Mouse (Mus musculus): ENCODE results near the gene Card19.

GRCm38 (mm10) chr13:49199891-49200290 lies 15.9 kb downstream of the Card19 start:
- TF ChIP-seq POLR2A (IDR thresholded peaks at IDR 0.05; ENCODE audit: control insufficient read depth in 1 of 2, insufficient read depth in 1 of 2, low read depth in 1 of 2, low read length in 2 of 2, poor library complexity in 1 of 2) = no peak
- TF ChIP-seq CTCF (IDR thresholded peaks at IDR 0.05 in 2 of 3, conservative IDR thresholded peaks at IDR 0.05 in 1 of 3; ENCODE audit: control insufficient read depth in 1 of 3, insufficient read depth in 1 of 3, low read depth in 2 of 3, low read length in 3 of 3, poor library complexity in 1 of 3, severe bottlenecking in 1 of 3) = no peak
- TF ChIP-seq POLR2AphosphoS5 (IDR thresholded peaks at IDR 0.05; ENCODE audit: borderline replicate concordance, low read depth, low read length) = no peak
- no peak for TF ChIP-seq HCFC1 (IDR thresholded peaks at IDR 0.05; ENCODE audit: low read depth, low read length)
- TF ChIP-seq JUND (IDR thresholded peaks at IDR 0.05; ENCODE audit: low read depth, low read length) = no peak
